Mouse (Mus musculus): ENCODE data around the gene Papola. TPM values are rescaled to one million over a fixed set of nuclear protein-coding genes. Genes with fewer than 3 reads are reported as not detected.
"Not testable (repeated sequence)": the region's sequence is repeated elsewhere in the genome, so short reads cannot be mapped to it uniquely, and the experiment has no call there.

Papola gene
- total RNA-seq, 1 experiment from 2014 or later = 204 TPM

GRCm38 (mm10) chr12:105805790-105806189, 21.3 kb downstream of the Papola start:
- no peak for DNase-seq

GRCm38 (mm10) chr12:105806205-105806604, 21.7 kb downstream of the Papola start:
- DNase-seq = no peak

- no peak for DNase-seq
Measured at GRCm38 (mm10) chr12:105807416-105807815, 22.9 kb downstream of the Papola start.

GRCm38 (mm10) chr12:105808945-105809344, 24.5 kb downstream of the Papola start:
- peak; percentile 18 for DNase-seq

GRCm38 (mm10) chr12:105810608-105811007, 26.1 kb downstream of the Papola start:
- DNase-seq = no peak

- DNase-seq = peak; percentile 13
Measured at GRCm38 (mm10) chr12:105813957-105814356, 29.5 kb downstream of the Papola start.

GRCm38 (mm10) chr12:105823472-105823871, 39.0 kb downstream of the Papola start:
- no peak for DNase-seq

- no peak for DNase-seq
Measured at GRCm38 (mm10) chr12:105824743-105825142, 40.2 kb downstream of the Papola start.

- DNase-seq = no peak
Measured at GRCm38 (mm10) chr12:105825266-105825665, 40.8 kb downstream of the Papola start.

- DNase-seq = no peak
Measured at GRCm38 (mm10) chr12:105832541-105832940, 48.0 kb downstream of the Papola start.

- no peak for DNase-seq
Measured at GRCm38 (mm10) chr12:105834926-105835325, 50.4 kb downstream of the Papola start.

GRCm38 (mm10) chr12:105835571-105835970, 51.1 kb downstream of the Papola start:
- DNase-seq = no peak

- DNase-seq = peak; percentile 33
Measured at GRCm38 (mm10) chr12:105836196-105836595, 51.7 kb downstream of the Papola start.

GRCm38 (mm10) chr12:105839096-105839495, 54.6 kb downstream of the Papola start:
- no peak for DNase-seq

GRCm38 (mm10) chr12:105840545-105840944, 56.1 kb downstream of the Papola start:
- DNase-seq = not testable (repeated sequence)

GRCm38 (mm10) chr12:105843243-105844005, 58.9 kb downstream of the Papola start:
- DNase-seq = peak; percentile 74

- DNase-seq = peak; percentile 79
Measured at GRCm38 (mm10) chr12:105844406-105844805, 59.9 kb downstream of the Papola start.

GRCm38 (mm10) chr12:105849102-105849501, 64.6 kb downstream of the Papola start:
- no peak for DNase-seq

GRCm38 (mm10) chr12:105850675-105851074, 66.2 kb downstream of the Papola start:
- no peak for DNase-seq

GRCm38 (mm10) chr12:105852798-105853197, 68.3 kb downstream of the Papola start:
- DNase-seq = no peak

GRCm38 (mm10) chr12:105854639-105855038, 70.1 kb downstream of the Papola start:
- no peak for DNase-seq

- DNase-seq = no peak
Measured at GRCm38 (mm10) chr12:105857902-105858640, 73.6 kb downstream of the Papola start.

GRCm38 (mm10) chr12:105862072-105862471, 77.6 kb downstream of the Papola start:
- DNase-seq = no peak

- no peak for DNase-seq
Measured at GRCm38 (mm10) chr12:105862607-105863006, 78.1 kb downstream of the Papola start.

All from adrenal gland, postnatal 25 days (tissue).